Mouse (Mus musculus) forebrain, embryonic 11.5 days (tissue): ENCODE results near the gene Trmt2b. TPM values are rescaled to one million over a fixed set of nuclear protein-coding genes. Genes with fewer than 3 reads are reported as not detected.
"Not testable (repeated sequence)": the region's sequence is repeated elsewhere in the genome, so short reads cannot be mapped to it uniquely, and the experiment has no call there.

Experiments
- ATAC-seq: fragments of 200-750 bp; cut with Nextera tagmentation; replicated peaks from 2 replicates; pipeline ENCODE4 v1.8.0; 2017; ENCODE audit warnings: moderate TSS enrichment; ENCODE audit not compliant: low FRiP score
- DNase-seq: peaks from one replicate; pipeline ENCODE4 v3.0.0-alpha.2; 2017; ENCODE audit warnings: low spot score
- H3K27ac ChIP-seq: fragments of 300-500 bp; sonication (generic); 2 replicates; pipeline ENCODE4 v1.5.1; 2014; ENCODE audit warnings: low read depth, low read length
- H3K27me3 ChIP-seq: fragments of 300-500 bp; sonication (generic); 2 replicates; pipeline ENCODE4 v1.6.1; 2014; ENCODE audit warnings: mild to moderate bottlenecking, low read length, mixed read lengths; ENCODE audit not compliant: control insufficient read depth, insufficient read depth
- H3K36me3 ChIP-seq: fragments of 300-500 bp; sonication (generic); 2 replicates; pipeline ENCODE4 v1.6.1; 2014; ENCODE audit warnings: mild to moderate bottlenecking, low read length, moderate library complexity, mixed read lengths; ENCODE audit not compliant: control insufficient read depth, insufficient read depth
- H3K4me1 ChIP-seq: fragments of 300-500 bp; sonication (generic); replicated peaks from 2 replicates; pipeline ENCODE4 v1.6.1; 2014; ENCODE audit warnings: low read length, mixed read lengths; ENCODE audit not compliant: control insufficient read depth, insufficient read depth
- H3K4me2 ChIP-seq: fragments of 300-500 bp; sonication (generic); 2 replicates; pipeline ENCODE4 v1.6.1; 2014; ENCODE audit warnings: low read depth, mild to moderate bottlenecking, low read length, moderate library complexity, mixed read lengths; ENCODE audit not compliant: severe bottlenecking
- H3K4me3 ChIP-seq: fragments of 300-500 bp; sonication (generic); 2 replicates; pipeline ENCODE4 v1.5.1; 2014; ENCODE audit warnings: low read depth, low read length
- H3K9ac ChIP-seq: fragments of 300-500 bp; sonication (generic); 2 replicates; pipeline ENCODE4 v1.6.1; 2014; ENCODE audit warnings: low read length
- H3K9me3 ChIP-seq: fragments of 300-500 bp; sonication (generic); 2 replicates; pipeline ENCODE4 v1.6.1; 2016; ENCODE audit warnings: low read length, mixed read lengths; ENCODE audit not compliant: control insufficient read depth
- WGBS: fragments of 180-500 bp; shearing (Covaris S2); extraction: QIAGEN DNeasy Blood & Tissue Kit; methylation state at CpG from one replicate; pipeline ENCODE4 v1.1.7; 2014; 5-methylcytosine and 5-hydroxymethylcytosine counted together
- polyA plus RNA-seq: library from polyadenylated mRNA; unstranded; fragments of >200 nt; fragmentation: Nextera tagmentation; extraction: Ambion mirVana; gene quantifications from 2 replicates; pipeline ENCODE4 v1.2.1, GENCODE M21; 2014

The Trmt2b gene
- polyA plus RNA-seq, 1 experiment from 2014 or later: 10.2 TPM

- H3K27me3 ChIP-seq, H3K9me3 ChIP-seq: not testable (repeated sequence)
- WGBS: 93% methylated on average over 8 of the region's 9 CpGs
Measured at GRCm38 (mm10) chrX:134187201-134187600, 89.6 kb downstream of the Trmt2b start, which contains the start of gene Arl13a. Gene Arl13a, plus strand, starts transcription at chrX:134187501.

GRCm38 (mm10) chrX:134174699-134175098 is 102.1 kb downstream of the Trmt2b start:
- no peak overlapping the region for H3K4me2 ChIP-seq
- DNase-seq: no peak
- H3K27ac ChIP-seq: no peak overlapping the region
- 93% methylated on average over 1 of the region's 1 CpGs for WGBS
- H3K36me3 ChIP-seq: no peaks in the 10 kb centered on the region
- no peaks in the 10 kb centered on the region for H3K9me3 ChIP-seq
- H3K9ac ChIP-seq: no peak overlapping the region
- ATAC-seq: no peak
- H3K4me3 ChIP-seq: no peak overlapping the region
- no peaks in the 10 kb centered on the region for H3K27me3 ChIP-seq
- no peaks in the 10 kb centered on the region for H3K4me1 ChIP-seq

More at GRCm38 (mm10) chrX:134187201-134187600, 89.6 kb downstream of the Trmt2b start, which contains the start of gene Arl13a:
- not testable (repeated sequence) for H3K4me2 ChIP-seq, H3K4me1 ChIP-seq, ATAC-seq, H3K36me3 ChIP-seq, DNase-seq, H3K9ac ChIP-seq, H3K27ac ChIP-seq, H3K4me3 ChIP-seq

Other genes with a start within 250 kb of the Trmt2b start
- 78.0 and 79.9 TPM in 2 replicates for gene Cstf2, start 217.8 kb downstream of the Trmt2b start, polyA plus RNA-seq
- not detected in 2 replicates for gene Xkrx, start 114.9 kb downstream of the Trmt2b start, polyA plus RNA-seq
- not detected in 2 replicates for gene Arl13a, start 89.5 kb downstream of the Trmt2b start, polyA plus RNA-seq
- 0.11 and 0.17 TPM in 2 replicates for gene Nox1, start 55.0 kb downstream of the Trmt2b start, polyA plus RNA-seq
- gene Tmem35a, start 18.2 kb upstream of the Trmt2b start, polyA plus RNA-seq: 19.9 and 20.5 TPM in 2 replicates
- 33.7 and 34.2 TPM in 2 replicates for gene Cenpi, start 31.1 kb upstream of the Trmt2b start, polyA plus RNA-seq
- gene Drp2, start 127.6 kb upstream of the Trmt2b start, polyA plus RNA-seq: 5.2 and 6.4 TPM in 2 replicates
- 0.16 TPM in 1 of 2 replicates, not detected in the other for gene Taf7l, start 199.5 kb upstream of the Trmt2b start, polyA plus RNA-seq